Mouse (Mus musculus) kidney, embryonic 14.5 days (tissue): ENCODE results near the gene Gng12. TPM values are rescaled to one million over a fixed set of nuclear protein-coding genes. Genes with fewer than 3 reads are reported as not detected.
"Not testable (repeated sequence)": the region's sequence is repeated elsewhere in the genome, so short reads cannot be mapped to it uniquely, and the experiment has no call there.

ENCODE experiments used
- ATAC-seq: fragments of 200-750 bp; cut with Nextera tagmentation; 2 replicates; pipeline ENCODE4 v1.8.0; 2017; ENCODE audit warnings: moderate number of reproducible peaks, mild to moderate bottlenecking, moderate TSS enrichment, moderate library complexity; ENCODE audit not compliant: low FRiP score, low TSS enrichment
- H3K27ac ChIP-seq: fragments of 300-500 bp; sonication (generic); 2 replicates; pipeline ENCODE4 v1.5.1; 2014; ENCODE audit warnings: low read depth, mild to moderate bottlenecking, low read length, moderate library complexity, mixed read lengths
- H3K27me3 ChIP-seq: fragments of 300-500 bp; sonication (generic); 2 replicates; pipeline ENCODE4 v1.6.1; 2014; ENCODE audit warnings: mild to moderate bottlenecking, low read length; ENCODE audit not compliant: control insufficient read depth, insufficient read depth
- H3K36me3 ChIP-seq: fragments of 300-500 bp; sonication (generic); 2 replicates; pipeline ENCODE4 v1.6.1; 2014; ENCODE audit warnings: low read length, mixed read lengths; ENCODE audit not compliant: control insufficient read depth, insufficient read depth
- H3K4me1 ChIP-seq: fragments of 300-500 bp; sonication (generic); 2 replicates; pipeline ENCODE4 v1.6.1; 2014; ENCODE audit warnings: low read length, mixed read lengths; ENCODE audit not compliant: control insufficient read depth, insufficient read depth
- H3K4me2 ChIP-seq: fragments of 300-500 bp; sonication (generic); replicated peaks from 2 replicates; pipeline ENCODE4 v1.6.1; 2014; ENCODE audit warnings: low read depth, mild to moderate bottlenecking, low read length
- H3K4me3 ChIP-seq: fragments of 300-500 bp; sonication (generic); 2 replicates; pipeline ENCODE4 v1.5.1; 2014; ENCODE audit warnings: mild to moderate bottlenecking, low read length
- H3K9ac ChIP-seq: fragments of 300-500 bp; sonication (generic); 2 replicates; pipeline ENCODE4 v1.6.1; 2014; ENCODE audit warnings: low read depth, mild to moderate bottlenecking, low read length, moderate library complexity
- H3K9me3 ChIP-seq: fragments of 300-500 bp; sonication (generic); 2 replicates; pipeline ENCODE4 v1.6.1; 2016; ENCODE audit warnings: low read length; ENCODE audit not compliant: control insufficient read depth
- WGBS: fragments of 180-500 bp; shearing (Covaris S2); extraction: QIAGEN DNeasy Blood & Tissue Kit; methylation state at CpG from one replicate; pipeline ENCODE4 v1.1.7; 2014; 5-methylcytosine and 5-hydroxymethylcytosine counted together
- polyA plus RNA-seq: library from polyadenylated mRNA; unstranded; fragments of >200 nt; fragmentation: Nextera tagmentation; extraction: Ambion mirVana; gene quantifications from 2 replicates; pipeline ENCODE4 v1.2.1, GENCODE M21; 2014

Gng12 gene
- polyA plus RNA-seq, result 76.6 and 108 TPM in 2 replicates

DNA sequence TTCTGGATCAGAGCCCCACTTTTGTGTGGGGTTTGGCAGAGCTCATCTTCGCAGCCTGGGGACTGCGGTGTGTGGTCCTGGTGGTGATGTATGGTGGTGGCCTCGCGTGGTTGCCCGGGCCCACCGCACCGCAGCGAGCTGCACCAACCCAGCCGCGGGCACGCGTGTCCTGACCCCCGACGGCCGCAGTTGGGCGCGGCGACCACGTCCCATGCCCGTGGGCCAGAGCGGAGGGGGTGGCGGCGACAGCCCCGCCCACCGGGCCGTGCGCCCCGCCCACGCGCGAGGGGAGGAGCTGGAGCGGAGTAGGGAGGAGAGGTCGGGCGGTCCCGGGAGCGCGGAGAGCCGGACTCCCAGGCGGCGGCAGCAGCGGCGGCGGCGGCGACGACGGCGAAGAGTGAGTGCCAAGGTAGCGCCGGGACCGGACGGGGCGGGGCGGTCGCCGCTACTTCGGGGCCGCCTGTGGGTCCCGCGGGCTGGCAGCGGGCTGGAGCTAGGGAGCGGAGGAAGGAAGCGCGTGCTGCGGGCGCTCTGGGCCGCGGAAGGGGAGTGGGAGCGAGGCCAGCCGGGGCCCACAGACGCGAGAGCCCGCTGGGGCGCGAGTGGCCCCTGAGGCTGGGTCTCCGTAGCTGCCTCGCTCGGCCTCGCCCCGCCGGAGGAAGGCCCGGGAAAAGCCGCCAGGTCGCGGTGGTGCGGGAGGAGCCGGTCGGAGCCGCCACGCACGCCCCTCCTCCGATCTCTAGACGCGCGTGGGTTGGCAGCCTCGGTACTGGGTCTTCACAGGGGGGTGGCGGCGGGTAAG, at the start of gene Gng12:
TSS of gene Gng12 (plus strand) at position 279 of the 802 bp plus-strand sequence.
- H3K27me3 ChIP-seq, result no peaks in the 10 kb centered on the region
- WGBS, result under 1% methylated on average over 73 of the region's 98 CpGs
- no peaks in the 10 kb centered on the region for H3K9me3 ChIP-seq
- peak within 1 kb of the TSS; percentile 90 for H3K4me2 ChIP-seq
- H3K27ac ChIP-seq, result peak within 1 kb of the TSS; percentile 9; the same call in 1 of the 2 replicates
- peak within 1 kb of the TSS; percentile 89 for H3K9ac ChIP-seq
- no peaks in the 10 kb centered on the region for H3K36me3 ChIP-seq
- ATAC-seq, result peak; percentile 93
- peak within 1 kb of the TSS; percentile 86 for H3K4me3 ChIP-seq
- peaks cover 7% of the 10 kb centered on the region; the same call in 1 of the 2 replicates for H3K4me1 ChIP-seq

DNA sequence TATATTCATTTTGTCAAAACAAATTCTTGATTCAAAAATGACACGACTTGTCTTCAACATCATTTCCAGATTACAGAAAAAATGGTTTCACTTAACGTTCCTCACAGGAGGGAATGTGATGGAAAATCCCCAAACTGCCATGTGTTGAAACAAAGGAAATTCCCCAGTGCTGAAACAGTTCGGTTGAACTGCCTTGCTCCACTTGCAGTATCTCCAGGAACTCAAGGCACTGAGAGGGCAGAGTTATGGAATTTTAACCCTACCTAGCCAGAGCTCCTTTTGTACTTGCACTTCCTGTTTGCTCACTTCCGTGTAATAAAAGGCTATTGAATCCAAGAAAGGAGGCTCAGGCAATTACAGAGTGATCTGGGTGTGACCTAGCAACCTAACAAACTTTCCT, 47.3 kb upstream of the Gng12 start:
- H3K4me1 ChIP-seq, result no peaks in the 10 kb centered on the region
- no peak for ATAC-seq
- H3K4me2 ChIP-seq, result no peak overlapping the region
- no peaks in the 10 kb centered on the region for H3K9me3 ChIP-seq
- no peak overlapping the region for H3K27ac ChIP-seq
- WGBS, result 45% methylated on average over 4 of the region's 4 CpGs
- H3K27me3 ChIP-seq, result no peaks in the 10 kb centered on the region
- H3K9ac ChIP-seq, result no peak overlapping the region
- H3K36me3 ChIP-seq, result no peaks in the 10 kb centered on the region
- no peak overlapping the region for H3K4me3 ChIP-seq

DNA sequence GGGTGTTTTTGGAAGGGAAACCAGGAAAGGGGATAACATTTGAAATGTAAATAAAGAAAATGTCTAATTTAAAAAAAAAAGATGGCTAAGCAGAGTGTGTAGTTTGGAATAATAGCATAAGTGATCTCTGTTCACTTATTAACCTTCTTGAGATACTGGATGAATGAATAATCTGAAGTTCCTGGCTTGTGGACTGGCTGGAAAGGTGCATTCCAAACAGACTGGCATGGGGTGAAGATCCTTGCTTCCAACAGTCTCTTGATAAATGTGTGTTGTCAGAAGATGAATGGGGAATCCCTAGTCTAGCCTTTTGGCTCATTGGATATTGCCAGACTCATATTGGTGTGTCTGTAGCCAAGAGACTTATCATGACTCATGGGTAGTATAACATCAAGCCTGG, 40.0 kb upstream of the Gng12 start:
- H3K4me3 ChIP-seq, result no peak overlapping the region
- H3K4me2 ChIP-seq, result no peak overlapping the region
- no peak for ATAC-seq
- no peaks in the 10 kb centered on the region for H3K27me3 ChIP-seq
- H3K27ac ChIP-seq, result no peak overlapping the region
- H3K9ac ChIP-seq, result no peak overlapping the region
- H3K9me3 ChIP-seq, result no peaks in the 10 kb centered on the region
- no peaks in the 10 kb centered on the region for H3K4me1 ChIP-seq
- no peaks in the 10 kb centered on the region for H3K36me3 ChIP-seq

GRCm38 (mm10) chr6:66858356-66858755, 37.8 kb upstream of the Gng12 start:
- Histone ChIP-seq H3K27me3 (no peaks in the 10 kb centered on the region), H3K27ac (no peak overlapping the region), H3K4me1 (no peaks in the 10 kb centered on the region), H3K4me3 (no peak overlapping the region), H3K9ac (no peak overlapping the region), H3K36me3 (no peaks in the 10 kb centered on the region), H3K4me2 (no peak overlapping the region), H3K9me3 (no peaks in the 10 kb centered on the region)
- ATAC-seq, result no peak
- WGBS, result 84% methylated on average over 1 of the region's 1 CpGs

- H3K27me3 ChIP-seq, result no peaks in the 10 kb centered on the region
- no peaks in the 10 kb centered on the region for H3K9me3 ChIP-seq
- H3K27ac ChIP-seq, result no peak overlapping the region
- H3K4me2 ChIP-seq, result no peak overlapping the region
- no peak overlapping the region for H3K9ac ChIP-seq
- no peaks in the 10 kb centered on the region for H3K36me3 ChIP-seq
- H3K4me3 ChIP-seq, result no peak overlapping the region
- no peak for ATAC-seq
- no peaks in the 10 kb centered on the region for H3K4me1 ChIP-seq
These were observed 36.8 kb upstream of the Gng12 start for GRCm38 (mm10) chr6:66859391-66859790.

- Histone ChIP-seq H3K4me1 (no peaks in the 10 kb centered on the region), H3K4me3 (no peak overlapping the region), H3K27ac (no peak overlapping the region), H3K36me3 (no peaks in the 10 kb centered on the region), H3K4me2 (no peak overlapping the region), H3K27me3 (no peaks in the 10 kb centered on the region), H3K9ac (no peak overlapping the region), H3K9me3 (no peaks in the 10 kb centered on the region)
- ATAC-seq, result no peak
- 66% methylated on average over 2 of the region's 2 CpGs for WGBS
These were observed 31.7 kb upstream of the Gng12 start for GRCm38 (mm10) chr6:66864463-66864862.

DNA sequence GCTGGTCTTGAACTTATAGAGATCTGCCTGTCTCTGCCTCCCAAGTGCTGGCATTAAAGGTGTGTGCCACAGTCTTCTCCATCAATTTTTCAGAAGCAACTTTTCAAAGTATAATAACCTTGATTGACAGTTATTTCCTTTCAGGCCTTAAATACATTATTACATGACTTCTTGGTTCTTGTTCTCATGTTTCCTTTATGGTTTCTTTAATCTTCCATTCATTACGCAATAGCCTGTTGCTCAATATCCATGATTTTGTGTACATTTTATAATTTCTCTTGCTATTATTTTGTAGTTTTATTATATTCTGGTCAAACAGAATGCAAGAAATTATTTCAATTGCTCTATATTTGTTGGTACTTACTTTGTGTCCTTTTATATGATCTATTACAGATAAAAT, 29.9 kb upstream of the Gng12 start:
- H3K36me3 ChIP-seq, result no peaks in the 10 kb centered on the region
- H3K4me2 ChIP-seq, result no peak overlapping the region
- no peaks in the 10 kb centered on the region for H3K9me3 ChIP-seq
- H3K4me3 ChIP-seq, result no peak overlapping the region
- no peak overlapping the region for H3K27ac ChIP-seq
- H3K9ac ChIP-seq, result no peak overlapping the region
- no peaks in the 10 kb centered on the region for H3K4me1 ChIP-seq
- no peaks in the 10 kb centered on the region for H3K27me3 ChIP-seq
- 98% methylated on average over 1 of the region's 1 CpGs for whole genome bisulfite sequencing
- ATAC-seq, result no peak

DNA sequence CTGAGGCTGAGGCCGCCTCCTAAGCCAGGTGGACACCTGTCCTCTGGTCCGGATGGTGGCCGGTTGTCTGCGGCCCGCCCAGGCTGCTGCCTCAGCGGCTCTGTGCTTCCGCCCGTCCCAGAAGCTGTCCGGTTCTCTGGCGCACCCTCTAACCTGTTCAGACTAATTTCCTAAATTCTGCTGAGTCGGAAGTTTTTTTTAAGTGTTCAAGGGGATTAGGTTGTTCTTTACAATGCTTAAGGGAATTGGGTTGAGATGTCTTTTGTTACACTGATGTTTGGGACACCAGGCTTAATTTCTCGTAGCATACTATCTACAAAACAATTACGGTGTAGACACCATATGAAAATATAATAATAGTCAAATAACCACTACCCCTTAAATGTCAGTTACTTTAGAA, 19.1 kb upstream of the Gng12 start:
- H3K4me2 ChIP-seq, result not testable (repeated sequence)

GRCm38 (mm10) chr6:66890349-66891158, 5.6 kb upstream of the Gng12 start:
- Histone ChIP-seq H3K9me3 (no peaks in the 10 kb centered on the region), H3K27me3 (no peaks in the 10 kb centered on the region), H3K36me3 (no peaks in the 10 kb centered on the region), H3K4me1 (no peaks in the 10 kb centered on the region), H3K9ac (no peak overlapping the region), H3K27ac (no peak overlapping the region), H3K4me2 (no peak overlapping the region), H3K4me3 (no peak overlapping the region)
- 89% methylated on average over 3 of the region's 3 CpGs for WGBS
- no peak for ATAC-seq

More for the DNA sequence above, 19.1 kb upstream of the Gng12 start:
- not testable (repeated sequence) for H3K27ac ChIP-seq, H3K4me1 ChIP-seq, ATAC-seq, H3K9ac ChIP-seq, H3K27me3 ChIP-seq, H3K4me3 ChIP-seq, H3K9me3 ChIP-seq, H3K36me3 ChIP-seq
- 98% methylated on average over 10 of the region's 13 CpGs for WGBS
